Mouse (Mus musculus) Muller cell, postnatal 12 days (primary cell): ENCODE measurements at regions not wholly inside any gene's neighbourhood (a gene's known extent, or its start where the extent isn't known, plus 50 kb on each side); places are given as distances from the start of the nearest gene placed in this dataset.

ENCODE experiments used
- DNase-seq: peaks from one replicate; pipeline ENCODE4 v3.0.0-alpha.2; 2015; ENCODE audit errors: inconsistent ontology term

- peak; percentile 7 for DNase-seq
Observed at GRCm38 (mm10) chr5:119480191-119481190, 190.0 kb upstream of the Tbx3 start.

DNA sequence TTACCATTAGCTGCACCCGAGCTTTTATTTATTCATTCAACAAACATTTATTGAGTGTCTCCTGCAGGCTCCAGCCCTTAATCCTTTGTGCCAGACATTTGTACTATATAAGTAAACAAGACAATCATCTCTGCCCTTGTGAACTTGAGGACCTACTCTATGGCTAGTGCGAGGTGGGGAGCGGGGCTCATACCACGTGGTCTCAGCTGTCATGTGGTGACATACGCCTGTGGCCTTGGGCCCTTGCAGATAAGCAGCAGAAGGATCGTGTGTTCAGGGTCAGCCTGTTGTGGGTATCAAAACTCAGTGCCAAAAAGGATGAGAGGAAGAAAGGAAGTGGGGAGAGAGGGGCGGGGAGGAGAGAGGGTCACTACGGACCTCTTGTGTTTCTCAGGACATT, 186.8 kb upstream of the Tbx3 start:
- no peak for DNase-seq

DNA sequence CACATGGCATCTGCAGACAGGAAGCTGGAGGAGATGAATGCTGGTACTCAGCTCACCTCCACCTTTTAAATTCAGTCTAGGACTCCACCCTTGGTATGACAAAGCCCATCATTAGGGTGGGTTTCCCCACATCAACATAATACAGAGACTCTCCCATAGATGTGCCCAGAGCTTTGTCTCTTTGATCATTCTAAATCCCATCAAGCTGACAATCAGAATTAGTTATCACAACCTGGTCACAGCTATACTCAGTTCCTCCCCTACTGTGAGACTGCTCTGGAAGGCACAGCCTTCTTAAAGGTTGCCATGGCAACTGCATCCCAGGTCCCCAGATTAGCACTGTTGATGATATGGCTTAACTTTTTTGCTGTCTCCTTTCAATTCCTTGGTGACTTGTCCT, 184.3 kb upstream of the Tbx3 start:
- DNase-seq = no peak

DNA sequence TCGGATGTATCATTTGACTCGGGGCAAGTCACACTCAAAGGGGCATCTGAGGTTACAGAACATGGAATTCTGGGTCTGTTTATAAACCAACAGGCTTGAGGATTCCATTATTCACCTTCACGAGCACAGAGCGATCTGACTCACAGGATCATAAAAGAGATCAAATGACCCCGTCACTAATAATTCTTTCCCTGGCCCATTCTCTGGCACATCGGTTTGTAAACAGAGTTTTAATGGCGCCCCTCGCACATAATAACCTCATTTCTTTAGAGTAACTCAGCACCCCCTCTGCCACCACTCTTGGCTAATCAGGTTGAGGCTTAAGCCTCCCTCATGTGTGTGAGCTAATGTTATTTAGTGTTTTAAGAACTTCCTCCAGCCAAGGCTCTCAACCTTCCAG, 183.3 kb upstream of the Tbx3 start:
- DNase-seq = no peak

- DNase-seq = no peak
Observed at GRCm38 (mm10) chr5:119497501-119497900, 173.0 kb upstream of the Tbx3 start.

DNA sequence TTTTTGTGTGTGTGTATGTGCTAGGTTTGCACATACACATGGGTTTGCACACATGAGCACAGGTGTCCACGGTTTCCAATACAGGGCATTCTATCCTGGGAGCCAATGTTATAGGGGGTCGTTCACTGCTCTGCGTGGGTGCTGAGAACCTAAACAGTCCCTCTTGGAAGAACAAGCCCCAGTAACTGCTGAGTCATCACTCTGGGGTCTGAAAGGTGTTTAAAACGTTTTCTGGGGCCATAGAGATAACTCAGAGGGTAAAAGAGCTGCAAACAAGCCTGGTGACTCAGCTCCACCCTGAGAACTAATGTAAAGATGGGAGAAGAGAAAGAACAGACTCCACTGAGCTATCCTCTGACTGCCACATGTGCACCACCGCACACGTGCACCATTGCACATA, 172.0 kb upstream of the Tbx3 start:
- no peak for DNase-seq

DNA sequence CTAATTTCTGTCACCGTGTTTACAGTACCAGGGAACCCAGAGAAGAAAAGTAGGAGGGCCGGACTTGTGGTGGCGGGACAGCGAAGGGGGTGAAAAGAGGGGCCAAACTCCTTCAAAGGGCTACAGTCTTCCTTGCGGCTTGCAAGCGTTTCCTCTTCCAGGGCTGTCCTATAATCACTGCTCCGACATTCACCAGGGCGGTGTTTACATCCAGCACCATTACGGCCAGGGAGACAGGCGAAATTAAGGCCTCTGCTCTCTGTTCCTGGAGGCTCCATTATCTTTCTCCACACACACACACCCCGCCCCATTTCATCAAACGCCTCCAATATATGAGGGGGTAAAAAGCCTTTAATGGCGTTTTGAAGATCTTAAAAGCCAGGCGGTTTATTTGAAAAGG, 162.8 kb upstream of the Tbx3 start:
- no peak for DNase-seq

DNA sequence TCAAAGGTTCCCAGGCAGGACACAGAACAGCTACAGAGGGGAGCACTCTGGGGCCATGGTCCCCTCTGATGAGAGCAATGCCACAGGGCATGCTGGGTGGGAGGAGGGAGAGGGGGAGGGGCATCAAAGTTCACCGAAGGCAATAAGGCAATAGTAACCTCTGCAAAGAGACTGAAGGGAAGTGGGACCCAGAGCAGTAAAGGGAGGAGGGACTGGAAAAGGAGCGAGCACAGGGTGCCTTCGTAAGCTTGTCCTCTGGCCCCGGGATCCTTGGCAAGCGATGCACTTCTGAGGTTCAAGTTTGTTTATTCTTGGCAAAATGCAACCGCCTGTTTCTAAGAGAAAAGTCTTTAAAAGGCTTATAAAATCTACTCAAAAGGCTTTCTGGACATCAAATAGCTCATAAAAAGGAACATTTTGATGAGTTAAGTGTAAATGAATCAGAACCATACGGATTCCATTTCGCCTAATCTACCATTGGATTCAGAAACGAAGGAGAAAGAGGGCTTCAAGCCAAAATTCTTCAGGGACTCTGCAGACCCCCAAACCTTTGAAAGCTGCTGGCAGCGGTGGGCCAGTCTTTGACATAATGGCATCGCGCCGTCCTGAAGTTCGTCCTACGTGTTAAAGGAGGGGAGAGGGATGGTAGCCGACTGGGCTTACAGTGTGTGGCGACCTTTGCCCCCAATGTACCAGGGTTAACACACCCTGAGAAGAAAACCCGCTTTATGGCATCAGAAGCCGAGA, 151.8 kb upstream of the Tbx3 start:
- DNase-seq = no peak

DNA sequence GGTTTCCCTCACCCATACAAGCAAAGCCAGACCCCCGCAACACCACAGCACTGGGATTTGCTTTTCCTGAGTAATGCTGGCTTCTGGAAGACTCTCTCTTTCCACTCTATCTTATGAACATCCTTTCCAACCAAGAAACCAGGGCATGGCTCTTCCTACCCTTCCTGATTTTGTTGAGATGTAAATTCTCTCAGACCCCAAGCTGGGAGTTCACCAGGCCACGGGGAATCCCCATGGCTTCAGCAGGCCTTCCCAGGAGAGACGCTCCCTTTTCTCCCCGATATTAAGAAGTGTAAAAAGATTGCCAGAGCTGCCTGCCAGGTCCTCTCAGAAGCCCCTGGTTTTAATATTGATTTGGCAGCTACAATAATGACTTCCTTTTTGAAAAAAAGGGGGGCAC, 146.3 kb upstream of the Tbx3 start:
- no peak for DNase-seq

DNA sequence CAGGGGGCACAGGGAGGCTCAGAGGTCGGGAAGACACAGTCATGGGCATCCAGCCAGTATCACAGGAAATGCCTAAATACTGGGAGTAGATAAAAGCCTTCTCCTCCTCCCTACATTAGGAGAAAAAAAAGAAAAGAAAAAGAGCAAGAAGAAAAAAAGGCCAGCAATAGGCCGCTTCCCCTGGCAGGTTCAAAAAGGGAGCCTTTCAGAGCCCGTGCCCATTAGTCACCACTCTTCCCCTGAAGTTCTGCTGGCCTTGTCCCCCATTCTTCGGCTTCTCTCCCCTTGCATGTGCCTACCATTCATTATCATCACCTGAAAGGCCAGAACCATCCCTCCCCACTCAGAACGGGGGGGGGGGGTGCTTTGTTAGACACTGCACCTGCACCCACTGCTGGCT, 144.5 kb upstream of the Tbx3 start:
- DNase-seq = no peak

DNA sequence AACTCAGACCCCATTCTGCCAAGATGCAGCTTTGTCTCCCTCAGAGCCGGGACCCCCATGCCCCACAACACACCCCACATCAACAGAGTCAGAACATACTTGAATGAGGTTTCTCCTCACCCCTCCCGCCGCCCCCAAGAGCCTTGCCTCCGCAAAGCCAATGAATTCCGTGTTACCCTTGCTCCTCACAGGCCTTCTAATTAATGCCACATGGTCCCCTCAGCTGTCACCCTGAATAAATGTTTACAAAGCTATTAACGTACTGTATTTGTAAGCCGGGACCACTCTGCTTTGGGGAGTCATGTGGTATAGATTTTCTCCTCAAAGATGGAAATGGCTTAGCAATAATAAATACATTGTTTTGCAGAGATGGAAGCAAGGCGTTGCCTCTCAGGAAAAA, 140.5 kb upstream of the Tbx3 start:
- no peak for DNase-seq

DNA sequence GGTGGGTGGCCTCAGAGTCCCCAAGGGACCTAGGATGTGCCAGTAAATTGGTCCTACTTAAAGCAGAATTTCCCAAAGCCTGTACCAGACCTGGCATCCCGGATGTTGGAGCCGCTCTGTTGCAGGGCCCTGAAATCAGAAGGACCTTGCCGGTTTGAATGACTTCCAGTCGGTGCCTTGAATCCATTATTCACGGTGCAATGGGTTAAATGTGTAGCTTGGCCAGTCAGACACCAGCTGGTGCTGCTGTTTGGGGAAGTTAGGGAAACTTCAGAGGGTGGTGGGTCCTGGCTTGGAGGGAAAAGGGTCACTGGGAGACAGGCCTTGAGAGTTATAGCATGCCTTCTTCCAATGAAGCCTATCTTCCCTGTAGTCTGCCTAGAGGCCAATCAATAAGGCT, 135.5 kb upstream of the Tbx3 start:
- no peak for DNase-seq

GRCm38 (mm10) chr5:119542836-119543235, 127.6 kb upstream of the Tbx3 start:
- DNase-seq = no peak

GRCm38 (mm10) chr5:119543716-119544115, 126.8 kb upstream of the Tbx3 start:
- DNase-seq = no peak

GRCm38 (mm10) chr5:119544681-119545080, 125.8 kb upstream of the Tbx3 start:
- no peak for DNase-seq

DNA sequence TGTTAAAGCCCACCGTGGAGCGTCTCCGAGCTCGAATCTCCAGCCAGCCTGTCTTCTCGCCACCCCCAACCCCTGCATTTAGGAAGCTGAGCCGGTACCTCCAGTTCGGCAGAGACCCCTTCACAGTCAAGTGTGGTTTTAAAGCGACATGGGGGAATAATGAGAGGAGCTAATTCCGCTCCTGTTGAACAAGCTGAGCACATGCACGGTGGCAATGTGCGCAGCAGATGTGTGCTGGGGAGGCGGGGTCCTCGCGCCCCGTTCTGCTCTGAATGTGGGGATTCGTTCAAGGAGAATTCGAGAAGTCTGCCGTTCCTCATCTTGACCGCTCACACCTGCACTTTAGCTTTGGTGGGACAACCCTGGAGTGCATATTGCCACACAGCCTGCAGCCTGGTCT, 123.4 kb upstream of the Tbx3 start:
- DNase-seq = no peak

DNA sequence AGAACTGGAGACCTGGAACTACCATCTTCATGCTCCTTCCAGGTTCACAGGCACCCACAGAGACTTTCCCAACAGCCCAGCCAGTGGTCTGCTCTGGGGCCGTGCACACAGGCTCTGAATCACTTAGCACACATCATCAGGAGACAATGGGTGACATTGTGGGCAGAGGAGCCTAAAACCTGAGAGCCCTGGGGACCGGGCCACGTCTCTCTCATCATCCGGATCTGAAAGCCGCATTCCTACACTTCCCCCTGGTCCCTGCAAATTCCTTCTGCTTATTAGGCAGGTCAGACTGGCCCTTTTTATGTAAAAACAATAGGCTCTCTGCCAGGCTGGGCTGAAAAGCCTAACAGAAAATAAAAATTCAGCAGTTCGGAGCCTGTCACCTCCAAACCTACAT, 119.6 kb upstream of the Tbx3 start:
- DNase-seq = peak; percentile 95

GRCm38 (mm10) chr5:119553469-119553868, 117.0 kb upstream of the Tbx3 start:
- DNase-seq = peak; percentile 75

DNA sequence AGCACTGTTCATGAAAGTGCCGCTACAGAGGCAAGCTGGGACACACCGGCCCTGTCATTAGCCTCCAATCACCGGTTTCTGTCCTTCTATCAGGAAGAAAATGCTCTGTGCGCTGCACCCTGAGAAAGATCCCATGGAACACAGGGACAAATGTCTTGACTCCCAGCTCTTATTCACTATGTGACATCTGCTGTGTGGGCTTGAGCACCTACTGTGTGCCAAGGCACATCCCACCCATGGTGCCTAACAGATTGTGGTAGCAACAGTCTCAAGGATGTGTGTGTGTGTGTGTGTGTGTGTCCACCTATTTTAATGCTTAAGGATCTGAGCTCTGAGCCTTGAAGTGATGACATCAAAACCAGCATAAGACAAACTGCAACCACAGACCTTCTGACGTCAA, 113.4 kb upstream of the Tbx3 start:
- no peak for DNase-seq

DNA sequence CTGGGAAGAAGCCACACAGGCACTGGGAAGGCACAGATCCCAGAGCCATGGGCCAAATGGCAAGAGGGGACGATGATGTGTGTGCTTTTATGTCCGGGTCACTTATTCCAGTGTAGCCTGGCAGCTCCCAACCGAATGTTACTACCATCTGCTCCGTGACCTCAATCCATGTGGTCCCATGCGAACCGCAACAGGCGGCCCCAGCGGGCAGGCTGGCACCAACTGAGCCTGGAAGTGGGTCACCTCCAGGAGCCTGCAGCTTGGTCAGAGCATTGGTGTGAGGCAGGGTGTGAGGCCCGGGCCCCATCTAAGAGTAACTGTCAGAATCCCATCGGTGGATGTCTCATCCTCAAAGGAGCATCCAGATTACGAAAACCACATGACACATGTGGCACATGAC, 110.8 kb upstream of the Tbx3 start:
- DNase-seq = peak; percentile 87

GRCm38 (mm10) chr5:119560392-119560791, 110.1 kb upstream of the Tbx3 start:
- DNase-seq = no peak

DNA sequence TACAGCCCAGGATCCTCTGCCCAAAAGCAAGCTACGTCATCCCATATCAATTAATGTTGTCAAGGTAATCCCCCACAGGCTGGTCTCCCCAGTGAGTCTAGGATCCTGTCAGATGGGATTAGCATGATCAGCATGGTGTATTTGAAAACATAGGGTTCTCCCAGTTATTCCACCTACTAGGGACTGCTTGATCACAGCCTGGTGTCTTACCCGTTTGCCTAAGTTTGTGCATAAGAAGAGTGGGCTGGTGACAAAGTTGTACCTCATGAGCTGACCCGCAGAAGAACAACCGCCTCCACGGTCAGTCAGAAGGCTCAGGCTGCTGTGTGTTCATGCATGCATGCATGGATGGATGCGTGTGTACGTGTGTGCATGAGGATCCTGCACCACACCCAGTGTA, 108.9 kb upstream of the Tbx3 start:
- no peak for DNase-seq
